9 mouse cellular contexts compared by ENCODE assay signal in the genomic region with DNA sequence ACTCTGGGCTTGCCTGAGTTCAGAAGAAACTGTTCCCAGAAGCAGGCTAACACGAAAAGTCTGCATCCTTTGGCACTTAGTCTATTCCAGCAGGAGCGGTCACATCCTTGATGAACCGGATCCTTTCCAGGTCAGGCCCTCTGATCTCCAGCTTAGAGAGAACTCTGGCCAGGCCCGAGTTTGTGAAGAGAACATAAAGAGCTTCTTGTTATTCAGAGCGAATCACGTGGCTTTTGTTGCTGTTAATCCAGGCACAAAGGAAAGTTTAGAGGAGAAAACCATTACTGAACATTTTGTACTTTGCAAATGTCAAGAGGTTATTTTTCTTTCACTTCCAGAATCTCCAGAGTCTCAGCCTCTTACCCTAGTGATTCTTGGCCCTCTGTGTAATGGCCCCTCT. TPM values are rescaled to one million over a fixed set of nuclear protein-coding genes. Genes with fewer than 3 reads are reported as not detected.
DNase-seq lines count a peak whose midpoint lies in the region; ATAC-seq and TF ChIP-seq lines count a peak whose summit lies in the region.
"Had no signal": no experiment of that assay in that cellular context is flagged by ENCODE, and none has a peak within 500 bp of the region (broad histone marks: within the 10 kb centered on the region; RNA-seq: fewer than 3 reads in every experiment).

No protein-coding gene starts in this region.

- peak; percentile 53 for DNase-seq in kidney, adult 18-20 months
- peak; percentile 36 for DNase-seq in urinary bladder, postnatal 14 days (ENCODE audit: low spot score)
- no peak for DNase-seq in urinary bladder, adult 2 months (ENCODE audit: low spot score)
- DNase-seq in thymus, postnatal 36 days, result peak; percentile 38 to 44
- no peak for DNase-seq in spleen, postnatal 4 days (ENCODE audit: low spot score in 2 of 2)

- no peak overlapping the region for H3K4me2 ChIP-seq in kidney, embryonic 16.5 days (replicated peaks; ENCODE audit: low read depth, low read length)
- H3K4me2 ChIP-seq in heart, embryonic 15.5 days, result no peak overlapping the region
- no peak overlapping the region for H3K4me2 ChIP-seq in intestine, postnatal 0 days (replicated peaks; ENCODE audit: low read depth)

- H3K4me1 ChIP-seq in kidney, embryonic 16.5 days (ENCODE audit: insufficient read depth, low read length), result 0 out of 2 replicates have a peak, but pooled peaks cover 5% of the 10 kb centered on the region
- peaks cover 19% of the 10 kb centered on the region for H3K4me1 ChIP-seq in heart, embryonic 15.5 days (replicated peaks)
- no peaks in the 10 kb centered on the region for H3K4me1 ChIP-seq in intestine, postnatal 0 days (replicated peaks; ENCODE audit: control insufficient read depth, insufficient read depth, low read length)

- no peaks in the 10 kb centered on the region for H3K36me3 ChIP-seq in kidney, embryonic 16.5 days (ENCODE audit: insufficient read depth, low read length)
- no peaks in the 10 kb centered on the region for H3K36me3 ChIP-seq in heart, embryonic 15.5 days
- peaks cover 5% of the 10 kb centered on the region; the same call in 1 of the 2 replicates for H3K36me3 ChIP-seq in intestine, postnatal 0 days (ENCODE audit: control insufficient read depth, insufficient read depth)

- H3K9ac ChIP-seq in kidney, embryonic 16.5 days (replicated peaks; ENCODE audit: low read length), result no peak overlapping the region
- no peak overlapping the region for H3K9ac ChIP-seq in heart, embryonic 15.5 days
- H3K9ac ChIP-seq in intestine, postnatal 0 days (ENCODE audit: low read depth, low read length), result no peak overlapping the region

- 59% methylated on average over 6 of the region's 6 CpGs for WGBS in kidney, embryonic 16.5 days
- 61% methylated on average over 6 of the region's 6 CpGs for WGBS in heart, embryonic 15.5 days
- 71% methylated on average over 6 of the region's 6 CpGs for WGBS in intestine, postnatal 0 days

- no peaks in the 10 kb centered on the region for H3K27me3 ChIP-seq in kidney, embryonic 16.5 days (ENCODE audit: insufficient read depth, low read length)
- H3K27me3 ChIP-seq in heart, embryonic 15.5 days, result no peaks in the 10 kb centered on the region
- H3K27me3 ChIP-seq in intestine, postnatal 0 days (replicated peaks; ENCODE audit: control insufficient read depth, insufficient read depth, low read length), result no peaks in the 10 kb centered on the region

- H3K27ac ChIP-seq in kidney, embryonic 16.5 days (ENCODE audit: low read length), result no peak overlapping the region
- peak overlapping the region; percentile 15; the same call in 1 of the 2 replicates for H3K27ac ChIP-seq in heart, embryonic 15.5 days
- no peak overlapping the region for H3K27ac ChIP-seq in intestine, postnatal 0 days (ENCODE audit: low read depth, low read length)

- TF ChIP-seq CTCF in intestine, postnatal 0 days (IDR thresholded peaks at IDR 0.05; ENCODE audit: low read depth), result no peak

- H3K9me3 ChIP-seq in kidney, embryonic 16.5 days (ENCODE audit: low read length), result no peaks in the 10 kb centered on the region
- no peaks in the 10 kb centered on the region for H3K9me3 ChIP-seq in heart, embryonic 15.5 days (replicated peaks)
- no peaks in the 10 kb centered on the region for H3K9me3 ChIP-seq in intestine, postnatal 0 days (ENCODE audit: control insufficient read depth)

- no peak overlapping the region for H3K4me3 ChIP-seq in kidney, embryonic 16.5 days (ENCODE audit: low read length)
- no peak overlapping the region for H3K4me3 ChIP-seq in heart, embryonic 15.5 days
- no peak overlapping the region for H3K4me3 ChIP-seq in intestine, postnatal 0 days (ENCODE audit: low read depth, low read length)
- H3K4me3 ChIP-seq: erythroblast, embryonic 14.5 days had no signal

- no peak for ATAC-seq in kidney, embryonic 16.5 days (ENCODE audit: low FRiP score, low TSS enrichment)
- ATAC-seq in heart, embryonic 15.5 days (replicated peaks; ENCODE audit: insufficient number of reproducible peaks, insufficient read depth, low FRiP score, low read depth), result no peak
- ATAC-seq in intestine, postnatal 0 days, result no peak

RNA-seq across cellular contexts. Expression of a gene that starts 1.9 kb away (rescaled TPM):
- 409 and 418 TPM in 2 replicates for polyA plus RNA-seq in kidney, embryonic 16.5 days (2015; fragmentation: Nextera tagmentation; extraction: Ambion mirVana)
- polyA plus RNA-seq in urinary bladder, adult 2 months (2012; rRNA removed), result 149 and 166 TPM in 2 replicates
- 301 and 302 TPM in 2 replicates for polyA plus RNA-seq in heart, embryonic 15.5 days (2015; fragmentation: Nextera tagmentation; extraction: Ambion mirVana)
- 279 and 292 TPM in 2 replicates for polyA plus RNA-seq in intestine, postnatal 0 days (2015; fragmentation: Nextera tagmentation; extraction: Ambion mirVana)

Comparison
In these comparisons a context has a peak if more than half of its experiments do, and no peak if none do; other contexts are left out.
1. DNase-seq: peak in kidney, adult 18-20 months (single experiment), urinary bladder, postnatal 14 days (single experiment) and thymus, postnatal 36 days (2 of 2); none in urinary bladder, adult 2 months (single experiment) and spleen, postnatal 4 days (0 of 2).